15 mouse cellular contexts compared by ENCODE assay signal in genomic region chr9:6881187-6881984, GRCm38 (mm10).
"Had no signal": no experiment of that assay in that cellular context is flagged by ENCODE, and none has a peak within 500 bp of the region (broad histone marks: within the 10 kb centered on the region; RNA-seq: fewer than 3 reads in every experiment).

No protein-coding gene starts in this region.

- H3K4me3 ChIP-seq: neural tube, embryonic 12.5 days; stomach, embryonic 15.5 days had no signal

- H3K9me3 ChIP-seq: neural tube, embryonic 12.5 days; stomach, embryonic 15.5 days had no signal

- H3K4me2 ChIP-seq: neural tube, embryonic 12.5 days; stomach, embryonic 15.5 days had no signal

- H3K27me3 ChIP-seq: neural tube, embryonic 12.5 days; stomach, embryonic 15.5 days had no signal

- H3K36me3 ChIP-seq: neural tube, embryonic 12.5 days; stomach, embryonic 15.5 days had no signal

- H3K9ac ChIP-seq: neural tube, embryonic 12.5 days; stomach, embryonic 15.5 days had no signal

- H3K27ac ChIP-seq: neural tube, embryonic 12.5 days; stomach, embryonic 15.5 days; stomach, postnatal 0 days had no signal

- H3K4me1 ChIP-seq: neural tube, embryonic 12.5 days; stomach, embryonic 15.5 days had no signal

- DNase-seq: retina, postnatal 1 day; right cerebral cortex, adult 18-20 months; right cerebral cortex, postnatal 14 days; right cerebral cortex, postnatal 25 days; right cerebral cortex, postnatal 4 days; spleen, adult 18-20 months; thymus, adult 18-20 months; thymus, adult 2 months; thymus, postnatal 14 days; thymus, postnatal 25 days; thymus, postnatal 36 days; thymus, postnatal 4 days had no signal
